Mouse (Mus musculus) lung, adult 2 months (tissue): ENCODE measurements around the gene Trub2. TPM values are rescaled to one million over a fixed set of nuclear protein-coding genes. Genes with fewer than 3 reads are reported as not detected.
"Not testable (repeated sequence)": the region's sequence is repeated elsewhere in the genome, so short reads cannot be mapped to it uniquely, and the experiment has no call there.

Experiments used
- DNase-seq: peaks from one replicate; pipeline ENCODE4 v3.0.0; 2022
- H3K4me1 ChIP-seq: fragments of 200-500 bp; 2 replicates; pipeline ENCODE4 v1.6.1; 2011; ENCODE audit warnings: low read length; ENCODE audit not compliant: control insufficient read depth, insufficient read depth
- H3K4me3 ChIP-seq: fragments of 200-500 bp; replicated peaks from 2 replicates; pipeline ENCODE3; 2011; ENCODE audit warnings: low read depth, mild to moderate bottlenecking, control low read depth, low read length; ENCODE audit errors: extremely low read depth
- CTCF ChIP-seq: fragments of 200-500 bp; IDR thresholded peaks from 2 replicates; pipeline ENCODE4 v1.5.1; 2011; ENCODE audit warnings: mild to moderate bottlenecking, low read length, control low read depth; ENCODE audit not compliant: insufficient read depth
- POLR2A ChIP-seq: fragments of 200-500 bp; IDR thresholded peaks from 2 replicates; pipeline ENCODE4 v1.6.1; 2011; ENCODE audit warnings: low read depth, mild to moderate bottlenecking, control low read depth, low read length, borderline replicate concordance; ENCODE audit errors: extremely low read depth
- WGBS: fragments of 180-500 bp; shearing (Covaris S2); methylation state at CpG from one replicate; pipeline ENCODE4 v1.1.7; 2018; 5-methylcytosine and 5-hydroxymethylcytosine counted together
- polyA plus RNA-seq: library from polyadenylated mRNA; depleted of rRNA; stranded (reverse); fragments of >200 nt; gene quantifications from 2 replicates; pipeline ENCODE4 v1.2.3, GENCODE M21; 2012

The Trub2 gene
- polyA plus RNA-seq, 1 experiment: 36.8 TPM

DNA sequence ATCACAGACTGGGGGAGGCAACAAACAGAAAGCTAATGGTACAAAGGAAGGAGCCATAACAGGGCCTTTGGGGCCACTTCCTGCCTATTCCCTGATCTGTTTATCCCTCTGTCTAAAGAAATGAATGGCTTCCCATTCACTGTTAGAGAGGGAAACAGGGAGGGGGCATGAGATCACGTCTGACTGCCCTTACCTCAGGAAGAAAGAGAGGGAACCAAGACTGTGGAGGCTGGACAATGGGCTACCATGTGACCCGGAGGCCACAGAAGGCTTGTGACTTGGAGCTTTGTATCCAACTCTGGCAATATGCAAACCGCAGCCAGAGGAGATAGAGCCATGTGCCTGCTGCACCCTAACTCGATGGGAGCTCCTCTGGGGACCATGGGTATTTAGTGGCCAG, 4.0 kb downstream of the Trub2 start:
- H3K4me1 ChIP-seq: peaks cover 11% of the 10 kb centered on the region
- TF ChIP-seq POLR2A: no peak
- TF ChIP-seq CTCF: no peak
- DNase-seq: no peak
- WGBS: 56% methylated on average over 4 of the region's 4 CpGs
- H3K4me3 ChIP-seq: no peak overlapping the region

DNA sequence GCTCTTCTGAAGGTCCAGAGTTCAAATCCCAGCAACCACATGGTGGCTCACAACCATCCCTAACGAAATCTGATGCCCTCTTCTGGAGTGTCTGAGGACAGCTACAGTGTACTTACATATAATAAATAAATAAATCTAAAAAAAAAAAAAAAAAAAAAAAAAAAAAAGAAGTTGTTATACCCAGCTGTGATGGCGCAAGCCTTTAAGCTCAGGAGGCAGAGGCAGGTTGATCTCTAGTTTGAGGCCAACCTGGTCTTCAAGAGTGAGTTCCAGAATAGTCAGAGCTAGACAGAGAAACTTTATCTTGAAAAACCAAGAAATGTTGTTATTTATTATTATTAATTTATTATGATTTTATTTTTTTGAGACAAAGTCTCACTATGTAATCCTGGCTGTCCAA, 7.0 kb downstream of the Trub2 start:
- H3K4me3 ChIP-seq, H3K4me1 ChIP-seq, DNase-seq: not testable (repeated sequence)
- 97% methylated on average over 2 of the region's 2 CpGs for WGBS

DNA sequence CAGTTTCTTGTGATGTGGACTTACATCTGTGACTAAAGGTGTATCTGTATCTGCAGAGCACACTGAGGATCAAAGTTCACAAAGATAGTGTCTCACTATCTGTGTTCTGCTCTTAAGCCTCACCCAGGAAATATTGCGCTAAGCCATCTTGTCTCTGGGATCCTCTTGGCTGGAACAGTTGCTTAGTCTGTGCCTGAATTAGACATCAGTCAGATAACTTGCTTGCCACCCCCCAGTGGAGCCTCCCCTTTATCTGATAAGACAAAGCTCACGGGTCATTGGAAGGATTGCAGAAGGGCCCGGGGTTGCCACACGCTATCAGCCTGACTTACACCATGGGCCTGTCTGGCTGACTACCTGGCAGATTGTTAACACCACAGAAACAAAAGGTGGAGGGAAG, 15.0 kb downstream of the Trub2 start:
- no peak overlapping the region for H3K4me3 ChIP-seq
- WGBS: 82% methylated on average over 4 of the region's 4 CpGs
- H3K4me1 ChIP-seq: no peaks in the 10 kb centered on the region
- no peak for DNase-seq
- no peak for TF ChIP-seq CTCF

DNA sequence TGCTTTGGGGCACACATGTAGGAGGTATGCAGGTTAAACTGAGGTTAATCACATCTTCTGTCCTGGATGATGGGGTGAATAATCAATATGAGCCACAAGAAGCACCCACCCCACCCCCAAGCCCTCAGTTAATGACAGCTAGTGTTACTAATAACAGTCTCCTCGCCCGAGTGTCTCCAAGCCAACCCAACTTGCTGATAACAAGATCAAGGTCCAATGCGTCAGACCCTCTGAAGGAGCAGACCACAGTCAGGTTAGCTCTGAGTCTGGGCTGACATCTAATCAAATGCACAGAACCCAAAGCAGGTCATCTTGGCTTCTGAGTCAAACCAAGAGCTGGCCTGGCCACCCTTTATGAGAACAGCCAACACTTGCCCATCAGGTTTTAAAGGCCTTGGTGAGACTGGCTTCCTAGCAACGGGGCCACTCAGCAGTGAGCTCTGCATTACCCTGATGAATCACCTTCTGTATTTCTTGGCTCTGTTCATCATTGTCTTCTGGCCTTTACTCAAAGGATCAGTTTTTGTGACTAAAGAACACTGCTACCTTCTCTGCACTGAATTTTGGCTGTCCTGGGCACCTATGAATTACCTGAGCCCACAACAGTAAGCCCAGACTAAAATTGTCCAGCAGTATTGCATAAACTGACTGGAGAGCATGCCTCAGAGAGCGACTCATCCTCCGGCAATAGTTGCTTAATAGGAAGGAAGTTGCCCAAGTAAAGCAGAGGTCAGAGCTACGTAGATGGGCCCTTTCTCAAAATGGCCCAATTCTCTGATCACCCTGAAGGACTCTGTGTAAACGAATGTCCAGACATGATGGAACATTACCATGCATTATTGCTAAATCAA, 16.5 kb downstream of the Trub2 start:
- no peak overlapping the region for H3K4me3 ChIP-seq
- DNase-seq: no peak
- WGBS: 44% methylated on average over 8 of the region's 8 CpGs
- TF ChIP-seq POLR2A (no peak), CTCF (no peak)
- no peaks in the 10 kb centered on the region for H3K4me1 ChIP-seq

DNA sequence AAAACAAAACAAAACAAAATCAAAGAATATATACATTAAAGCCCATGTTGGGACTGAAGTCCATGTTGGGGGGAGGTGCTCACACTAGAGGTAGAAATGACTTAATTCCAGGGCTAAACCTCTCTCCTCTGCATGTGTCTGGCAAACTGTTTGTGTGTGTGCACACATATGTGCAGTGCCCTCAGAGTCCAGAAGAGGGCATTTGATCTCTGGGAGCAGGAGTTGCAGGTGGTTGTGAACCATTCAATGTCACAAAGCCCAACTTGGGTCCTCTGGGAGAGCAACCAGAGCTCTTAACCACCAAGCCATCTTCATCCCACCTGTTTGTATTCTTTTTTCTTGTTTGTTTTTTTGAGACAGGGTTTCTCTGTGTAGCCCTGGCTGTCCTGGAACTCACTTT, 18.1 kb downstream of the Trub2 start:
- Histone ChIP-seq H3K4me1 (no peaks in the 10 kb centered on the region), H3K4me3 (no peak overlapping the region)
- DNase-seq: no peak
- no peak for TF ChIP-seq CTCF
- TF ChIP-seq POLR2A: no peak

DNA sequence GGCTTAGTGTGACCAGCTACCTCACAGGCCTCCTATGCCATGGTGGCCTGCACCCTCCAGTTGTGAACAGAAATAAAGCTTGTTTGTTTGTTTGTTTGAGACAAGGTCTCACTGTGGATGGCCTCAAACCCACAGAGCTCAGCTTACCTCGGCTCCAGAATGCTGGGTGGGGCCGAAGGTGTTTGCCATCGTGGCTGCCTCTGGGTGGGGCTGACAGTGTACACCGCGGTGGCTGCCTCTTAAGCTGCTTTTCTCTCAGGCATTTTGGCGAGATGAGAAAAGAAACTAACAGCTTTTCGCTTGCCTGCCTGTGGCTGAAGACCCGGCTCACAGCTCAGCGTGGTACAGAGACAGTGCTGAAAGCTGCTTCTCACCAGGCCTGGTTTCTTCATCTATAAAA, 19.4 kb downstream of the Trub2 start:
- no peaks in the 10 kb centered on the region for H3K4me1 ChIP-seq
- no peak overlapping the region for H3K4me3 ChIP-seq
- 55% methylated on average over 9 of the region's 9 CpGs for WGBS
- no peak for DNase-seq
- TF ChIP-seq POLR2A: no peak
- no peak for TF ChIP-seq CTCF

DNA sequence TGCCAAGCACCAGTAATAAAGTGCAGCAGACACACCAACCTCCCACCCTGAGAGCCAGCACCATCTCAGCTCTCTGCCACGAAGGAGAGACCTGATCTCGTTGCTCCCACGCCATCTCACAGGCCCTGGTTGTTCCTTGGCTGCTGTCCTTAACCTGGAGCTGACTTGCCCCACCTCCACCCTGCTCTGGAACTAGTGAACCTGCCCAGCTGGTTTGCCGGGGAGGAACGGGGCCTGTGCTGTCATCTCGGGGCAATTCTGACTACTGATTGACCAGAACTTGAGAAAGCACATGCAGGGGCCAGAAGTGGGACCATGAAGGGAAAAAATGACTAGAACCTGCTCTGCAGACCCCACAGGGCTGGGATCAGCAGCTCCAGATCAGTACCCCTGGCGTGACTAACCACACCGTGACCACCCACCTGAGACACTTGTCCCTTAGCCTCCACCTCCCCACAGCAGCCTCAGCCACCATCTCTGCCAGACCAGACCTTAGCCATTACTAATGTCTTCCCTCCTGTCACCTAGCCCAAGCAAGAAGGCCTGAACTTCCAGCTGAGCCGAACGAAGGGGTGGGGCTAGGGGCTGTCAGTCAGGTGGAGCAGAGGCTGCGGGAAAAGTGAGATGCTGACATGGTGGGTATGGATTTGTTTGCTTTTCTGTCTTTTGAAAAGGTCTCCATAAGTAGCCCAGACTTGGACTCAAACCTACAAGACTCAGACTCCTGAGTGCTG, 20.2 kb downstream of the Trub2 start:
- Histone ChIP-seq H3K4me1 (no peaks in the 10 kb centered on the region), H3K4me3 (no peak overlapping the region)
- DNase-seq: no peak
- WGBS: 51% methylated on average over 11 of the region's 11 CpGs
- no peak for TF ChIP-seq CTCF
- TF ChIP-seq POLR2A: no peak

DNA sequence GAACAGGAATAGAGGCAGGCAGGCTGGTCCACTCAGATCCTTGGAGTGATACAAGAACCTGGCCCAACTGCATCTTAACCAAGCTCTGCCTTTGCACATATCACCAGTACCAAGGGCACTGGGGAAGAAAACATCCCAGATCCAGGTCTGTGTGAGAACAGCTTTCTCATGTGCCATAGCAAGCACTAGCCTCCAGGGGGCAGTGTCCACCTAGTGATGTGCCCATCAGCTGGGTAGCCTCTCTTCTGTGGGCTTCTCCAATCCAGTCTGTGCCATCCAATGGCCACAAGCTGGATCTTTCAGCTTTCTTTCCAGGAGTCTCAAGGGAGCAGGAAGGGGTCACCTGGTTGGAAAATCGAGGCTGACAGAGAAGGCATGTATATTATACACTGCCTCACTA, 23.5 kb downstream of the Trub2 start:
- WGBS: 0% methylated on average over 1 of the region's 1 CpGs
- Histone ChIP-seq H3K4me3 (no peak overlapping the region), H3K4me1 (no peaks in the 10 kb centered on the region)
- TF ChIP-seq POLR2A: no peak
- TF ChIP-seq CTCF: peak; percentile 97
- peak; percentile 67 for DNase-seq

DNA sequence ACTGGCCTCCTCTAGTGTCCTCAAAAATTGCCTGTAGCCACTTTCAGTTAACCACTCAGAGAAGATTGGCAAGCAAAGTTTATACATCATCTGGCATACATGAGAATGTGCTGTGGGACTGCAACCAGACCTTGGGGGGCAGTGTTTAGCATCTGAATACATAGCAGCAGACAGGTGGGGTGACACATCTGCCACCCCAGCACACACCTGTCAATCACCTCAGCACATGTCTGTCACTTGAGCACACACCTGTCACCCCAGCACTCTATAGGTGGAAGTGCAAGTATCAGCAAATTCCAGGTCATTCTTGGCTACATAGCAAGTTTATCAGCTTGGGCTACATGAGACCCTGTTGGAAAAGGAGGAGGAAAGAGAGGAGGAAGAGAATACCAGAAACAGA, 32.6 kb downstream of the Trub2 start:
- Histone ChIP-seq H3K4me1 (no peaks in the 10 kb centered on the region), H3K4me3 (no peak overlapping the region)
- TF ChIP-seq CTCF (no peak), POLR2A (no peak)
- DNase-seq: no peak

DNA sequence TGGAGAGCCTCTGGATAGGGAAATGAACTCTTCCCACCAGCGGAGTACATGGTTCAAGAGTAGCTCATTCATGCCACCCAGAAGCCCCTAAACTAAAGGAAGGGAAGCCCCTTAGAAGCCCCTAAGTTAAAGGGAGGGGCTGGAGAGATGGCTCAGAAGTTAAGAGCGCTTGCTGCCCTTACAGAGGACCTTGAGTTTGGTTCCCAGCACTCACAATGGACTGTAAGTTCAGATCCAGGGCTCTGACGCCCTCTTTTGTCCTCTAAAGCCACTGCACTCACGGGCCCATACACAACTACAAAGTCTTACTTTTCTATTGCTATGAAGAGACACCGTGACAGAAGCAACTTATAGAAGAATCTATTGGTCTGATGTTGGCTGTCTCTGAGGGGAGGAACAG, 35.9 kb downstream of the Trub2 start:
- H3K4me3 ChIP-seq: no peak overlapping the region
- WGBS: 85% methylated on average over 5 of the region's 5 CpGs
- TF ChIP-seq CTCF (no peak), POLR2A (no peak)
- DNase-seq: no peak
- no peaks in the 10 kb centered on the region for H3K4me1 ChIP-seq
